Mouse (Mus musculus) spleen, postnatal 14 days (tissue): ENCODE results near the gene Sco2.

Experiments used
- DNase-seq, 2 experiments: peaks; one replicate each; pipeline ENCODE4 v3.0.0; 2021 to 2022; ENCODE audit warnings: low spot score in 2 of 2

Gene Sco2

GRCm38 (mm10) chr15:89373762-89374248 is at the start of gene Sco2:
Gene Sco2 (minus strand): TSS chr15:89373846.
- peak; percentile 86 to 94 for DNase-seq

GRCm38 (mm10) chr15:89421938-89422337 is 48.3 kb upstream of the Sco2 start:
- DNase-seq: no peak

- no peak for DNase-seq
Measured at GRCm38 (mm10) chr15:89415282-89415681, 41.6 kb upstream of the Sco2 start.

- no peak for DNase-seq
Measured at GRCm38 (mm10) chr15:89410118-89410517, 36.5 kb upstream of the Sco2 start, which contains the start of gene Syce3. Gene Syce3 (minus strand): TSS chr15:89410503.

- no peak for DNase-seq
Measured at GRCm38 (mm10) chr15:89406691-89407090, 33.0 kb upstream of the Sco2 start.

GRCm38 (mm10) chr15:89404831-89405623 is 31.4 kb upstream of the Sco2 start:
- DNase-seq: no peak

GRCm38 (mm10) chr15:89402471-89402870 is 28.8 kb upstream of the Sco2 start:
- no peak for DNase-seq

- no peak for DNase-seq
Measured at GRCm38 (mm10) chr15:89399716-89400115, 26.1 kb upstream of the Sco2 start.

- no peak for DNase-seq
Measured at GRCm38 (mm10) chr15:89398146-89398545, 24.5 kb upstream of the Sco2 start.

- DNase-seq: no peak
Measured at GRCm38 (mm10) chr15:89396883-89397282, 23.2 kb upstream of the Sco2 start.

- DNase-seq: no peak
Measured at GRCm38 (mm10) chr15:89390081-89390480, 16.4 kb upstream of the Sco2 start.

GRCm38 (mm10) chr15:89387127-89387526 is 13.5 kb upstream of the Sco2 start:
- no peak for DNase-seq

GRCm38 (mm10) chr15:89384617-89385016 is 11.0 kb upstream of the Sco2 start, which contains the start of gene Klhdc7b:
Gene Klhdc7b (plus strand): TSS chr15:89384917.
- no peak for DNase-seq

- DNase-seq: no peak
Measured at GRCm38 (mm10) chr15:89379429-89379828, 5.8 kb upstream of the Sco2 start.

GRCm38 (mm10) chr15:89378831-89379401 is 5.3 kb upstream of the Sco2 start, which contains the start of gene Odf3b:
Gene Odf3b (minus strand): TSS chr15:89379282.
- no peak for DNase-seq

- DNase-seq: no peak
Measured at GRCm38 (mm10) chr15:89377938-89378828, 4.5 kb upstream of the Sco2 start.

- DNase-seq: no peak
Measured at GRCm38 (mm10) chr15:89377362-89377761, 3.7 kb upstream of the Sco2 start.

GRCm38 (mm10) chr15:89376957-89377356 is 3.3 kb upstream of the Sco2 start, which contains the start of gene Tymp:
Gene Tymp (minus strand): TSS chr15:89377039.
- no peak for DNase-seq

GRCm38 (mm10) chr15:89376040-89376439 is 2.4 kb upstream of the Sco2 start:
- no peak for DNase-seq

GRCm38 (mm10) chr15:89374801-89375534 is 1.3 kb upstream of the Sco2 start:
- DNase-seq: no peak

- DNase-seq: no peak
Measured at GRCm38 (mm10) chr15:89374340-89374739, 694 bp upstream of the Sco2 start.
